ENCODE assay signal across 14 mouse cellular contexts in the genomic region with DNA sequence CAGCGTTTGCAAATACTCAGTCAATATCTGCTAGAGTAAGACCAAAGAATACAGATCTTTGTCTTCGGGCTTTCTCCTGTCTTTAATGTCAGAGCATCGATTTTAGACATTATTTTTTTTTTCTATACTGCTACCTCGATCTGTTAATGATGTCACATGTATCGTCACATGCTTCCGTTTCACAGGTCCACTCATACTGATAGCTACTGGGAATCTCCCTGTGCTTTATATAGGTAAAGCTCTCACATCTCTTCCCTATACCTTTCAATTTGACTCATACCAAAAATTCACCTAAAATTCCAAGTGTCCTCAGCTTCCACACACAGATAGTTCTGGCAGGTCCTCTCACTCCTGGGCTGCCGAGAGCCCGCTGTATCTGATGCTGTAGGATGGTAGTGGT.
"Had no signal": no experiment of that assay in that cellular context is flagged by ENCODE, and none has a peak within 500 bp of the region (broad histone marks: within the 10 kb centered on the region; RNA-seq: fewer than 3 reads in every experiment).

No protein-coding gene starts in this region.

- ATAC-seq: liver, embryonic 12.5 days had no signal

- DNase-seq: kidney, adult 8-10 months; kidney, postnatal 10 days; kidney, postnatal 36 days; layer of hippocampus, postnatal 36 days; left cerebral cortex, postnatal 4 days; lung, adult 18-20 months; lung, postnatal 10 days; lung, postnatal 4 days; midbrain, embryonic 14.5 days; right cerebral cortex, adult 18-20 months; right cerebral cortex, postnatal 14 days; right cerebral cortex, postnatal 4 days; thymus, postnatal 25 days had no signal
